Mouse (Mus musculus) liver (tissue): ENCODE data around the gene Msantd3.
A peak's percentile ranks its signal among the peaks of the same experiment; 100 is the strongest.

Experiments
- DNase-seq: peaks from one replicate; pipeline ENCODE4 v3.0.0-alpha.2; 2020; ENCODE audit warnings: mixed read lengths

The Msantd3 gene

DNA sequence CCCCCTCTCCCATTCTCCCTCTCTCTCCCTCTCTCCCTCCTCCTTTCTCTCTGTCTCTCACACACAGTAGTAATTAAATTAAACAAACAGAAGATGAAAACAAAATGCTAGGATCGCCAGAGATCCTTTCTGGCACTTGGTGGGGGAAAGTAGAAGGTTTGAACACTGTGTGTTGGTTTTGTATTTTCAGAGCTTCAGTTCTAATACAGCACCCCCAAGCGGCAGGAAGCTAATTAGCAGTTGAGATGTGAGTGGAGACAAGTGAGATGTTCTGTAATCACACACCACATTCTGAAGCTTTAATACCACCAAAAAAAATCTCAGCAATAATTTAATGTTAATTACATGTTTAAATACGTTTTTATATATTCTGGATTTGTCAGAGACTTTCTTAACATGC, 16.0 kb downstream of the Msantd3 start:
- peak; percentile 29 for DNase-seq

DNA sequence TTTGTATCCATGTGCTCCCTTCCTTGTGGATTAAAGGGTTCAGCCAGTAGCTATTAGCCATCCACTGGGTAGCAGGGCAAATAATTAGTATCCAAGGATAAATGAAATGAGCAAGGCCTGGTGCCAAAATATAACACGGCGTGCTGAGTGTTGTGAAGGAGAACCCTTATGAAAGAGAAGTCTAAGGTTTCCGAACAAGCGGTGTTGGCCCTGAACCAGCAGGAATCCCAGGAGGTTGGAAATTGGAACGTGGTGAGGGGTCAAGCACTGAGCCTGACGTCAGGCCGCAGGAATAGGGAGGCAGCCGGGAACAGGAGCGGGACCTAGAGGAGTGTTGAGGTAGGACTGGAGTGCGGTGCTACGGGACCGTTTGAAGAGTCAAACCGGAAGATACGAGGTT, 19.9 kb downstream of the Msantd3 start:
- no peak for DNase-seq

GRCm38 (mm10) chr4:48561824-48562223, 22.1 kb downstream of the Msantd3 start:
- no peak for DNase-seq

DNA sequence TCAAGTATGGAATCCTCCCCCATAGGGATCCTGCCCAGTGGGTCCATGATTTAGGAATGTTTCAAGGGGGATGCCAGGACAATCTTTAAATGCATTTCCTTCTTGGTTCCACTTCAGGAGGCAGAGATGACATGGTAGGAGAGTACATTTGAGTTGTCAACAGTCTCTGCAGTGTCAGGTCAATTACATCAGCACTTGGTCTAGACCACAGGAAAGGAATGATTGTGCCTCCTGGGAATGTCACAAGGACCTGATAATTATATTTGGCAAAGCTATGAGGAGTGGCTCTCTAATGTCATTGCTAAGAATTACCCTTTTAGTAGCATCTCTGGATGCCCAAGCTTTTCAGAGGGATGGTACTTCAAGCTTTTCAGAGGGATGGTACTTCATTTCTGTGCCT, 25.2 kb downstream of the Msantd3 start:
- no peak for DNase-seq

DNA sequence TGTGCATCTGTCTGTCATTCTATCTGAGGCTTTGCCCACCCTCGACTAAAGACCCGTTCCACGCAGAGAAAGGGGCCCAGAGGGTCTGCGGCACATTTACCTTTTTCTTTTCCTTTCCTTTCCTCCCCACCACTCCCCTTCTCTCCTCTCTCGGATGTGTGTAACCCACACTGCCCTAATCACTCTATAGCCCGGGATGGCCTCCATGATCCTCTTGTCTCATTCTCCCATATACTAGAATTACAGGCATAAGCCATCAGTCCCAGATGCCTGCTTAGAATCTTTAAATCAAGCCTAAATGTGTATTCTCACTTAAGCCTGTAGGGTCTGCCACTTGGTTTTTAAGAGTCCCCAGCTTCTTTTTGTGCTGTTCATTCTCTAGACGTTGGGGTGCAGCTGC, 36.6 kb downstream of the Msantd3 start:
- no peak for DNase-seq

GRCm38 (mm10) chr4:48577831-48578230, 38.1 kb downstream of the Msantd3 start:
- DNase-seq = no peak

DNA sequence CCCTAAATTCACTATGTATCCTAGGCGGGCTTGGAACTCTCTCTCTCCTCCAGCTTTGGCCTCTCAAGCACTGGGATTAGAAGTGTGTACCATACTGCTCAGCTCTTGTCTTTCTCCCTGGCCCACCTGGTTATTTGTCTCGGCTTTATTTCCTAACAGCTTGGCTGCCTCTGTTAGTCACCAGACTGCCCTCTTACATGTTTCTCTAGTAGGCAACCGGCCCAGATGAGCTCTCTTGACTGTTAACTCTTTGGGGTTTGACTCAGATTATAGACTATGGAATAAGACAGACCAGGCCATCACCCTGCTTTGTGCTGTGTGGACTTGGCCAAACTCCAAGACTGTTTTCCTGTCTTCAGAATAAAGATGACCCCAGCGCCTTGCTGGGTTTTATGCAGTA, 38.7 kb downstream of the Msantd3 start:
- DNase-seq = no peak

GRCm38 (mm10) chr4:48579475-48580110, 39.9 kb downstream of the Msantd3 start:
- DNase-seq = no peak

DNA sequence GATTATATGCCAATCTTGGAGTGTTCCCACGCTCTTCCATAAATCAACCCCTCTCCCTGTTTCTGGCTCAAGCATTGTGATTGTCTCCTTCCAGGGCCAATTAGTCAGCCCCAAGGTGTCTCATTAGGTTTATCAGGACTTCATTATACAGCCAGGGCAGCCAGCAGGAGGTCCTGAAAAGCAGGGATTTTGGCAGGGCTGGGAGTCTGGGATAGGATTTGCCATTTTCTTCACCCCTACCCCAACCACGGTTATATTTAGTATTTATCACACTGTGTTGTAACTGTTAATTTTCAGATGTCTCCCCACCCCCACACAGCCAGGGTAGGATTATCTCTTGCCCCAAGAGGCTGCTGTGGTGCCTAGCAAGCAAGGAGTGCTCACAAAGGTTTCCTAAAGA, 41.5 kb downstream of the Msantd3 start:
- DNase-seq = no peak

DNA sequence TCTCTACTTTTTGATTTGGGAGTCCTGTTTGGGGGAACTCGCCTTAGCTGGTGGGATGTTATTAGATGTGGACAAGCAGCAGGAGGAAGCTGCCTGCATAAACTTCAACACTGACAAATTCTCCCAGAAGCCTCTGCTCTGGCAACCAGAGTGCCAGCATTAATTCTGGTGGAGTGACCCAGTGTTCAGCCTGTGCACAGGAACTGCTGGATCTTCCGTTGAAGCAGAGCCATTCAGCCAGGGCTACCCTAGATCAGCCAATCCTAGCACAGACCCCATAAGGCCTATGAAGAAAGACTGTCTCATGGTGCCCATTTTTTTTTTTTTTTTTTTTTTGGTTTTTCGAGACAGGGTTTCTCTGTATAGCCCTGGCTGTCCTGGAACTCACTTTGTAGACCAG, 42.3 kb downstream of the Msantd3 start:
- DNase-seq = no peak

DNA sequence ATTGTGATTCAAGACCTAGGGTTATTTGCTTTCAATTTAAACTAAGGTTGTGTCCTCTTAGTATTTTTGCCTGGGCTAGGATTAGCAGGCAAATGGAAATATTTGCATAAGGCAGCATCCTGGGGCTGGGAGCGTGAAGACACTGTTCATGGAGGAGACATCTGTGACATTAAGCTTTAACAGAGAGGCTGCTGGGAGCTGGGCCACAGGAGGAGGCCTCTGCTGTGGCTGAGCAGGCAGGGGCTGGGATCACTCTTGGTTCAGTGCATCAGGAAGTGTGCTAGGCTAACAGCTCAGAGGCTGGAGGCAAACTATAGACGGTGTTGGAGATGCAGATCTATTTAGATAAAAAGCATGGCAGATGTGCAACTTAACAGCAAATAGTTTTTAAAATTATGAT, 43.2 kb downstream of the Msantd3 start:
- DNase-seq = no peak

DNA sequence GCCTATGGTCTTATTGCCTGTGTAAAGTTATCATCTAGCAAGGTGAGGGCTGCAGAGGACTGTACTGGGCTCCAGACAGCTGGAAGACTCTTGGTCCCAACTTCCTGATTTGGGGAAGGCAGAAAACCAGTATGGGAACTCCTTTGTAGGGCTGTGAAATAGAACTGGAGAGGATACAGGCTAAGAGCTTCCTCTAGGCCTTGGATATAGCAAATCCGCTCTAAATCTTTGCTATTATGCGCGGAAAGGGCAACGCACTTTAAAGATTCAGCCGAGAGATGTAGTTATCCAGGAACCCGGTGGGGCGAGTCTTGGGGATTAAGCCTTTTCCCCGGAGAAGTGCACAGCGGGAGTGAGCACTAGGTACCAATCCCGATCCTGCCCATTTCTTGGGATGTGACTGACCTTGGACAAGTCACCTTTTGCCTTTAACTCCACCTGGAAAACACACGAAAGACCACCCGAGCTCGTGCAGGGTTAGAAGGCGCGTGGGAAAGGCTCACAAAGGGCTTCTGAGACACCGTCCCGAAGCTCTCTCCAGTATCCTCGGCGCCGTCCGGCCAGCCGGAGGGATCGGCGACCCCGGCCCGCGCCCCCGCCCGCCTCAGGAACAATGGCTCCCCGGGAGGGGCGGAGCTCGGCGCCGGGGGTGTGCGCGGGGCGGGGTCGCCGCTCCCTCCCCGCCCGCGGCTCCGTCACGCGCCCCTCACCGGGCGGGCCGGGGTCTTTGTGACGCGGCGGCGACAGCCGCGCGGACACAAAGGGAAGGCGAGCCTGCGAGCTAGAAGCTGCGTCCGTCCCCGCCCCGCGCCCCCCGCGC, 44.9 kb downstream of the Msantd3 start, which contains the start of gene Tmeff1:
Gene Tmeff1 (plus strand): TSS at position 754 of the 820 bp plus-strand sequence.
- peak; percentile 45 for DNase-seq

- DNase-seq = peak; percentile 35
These were observed 45.7 kb downstream of the Msantd3 start for GRCm38 (mm10) chr4:48585241-48586098.

DNA sequence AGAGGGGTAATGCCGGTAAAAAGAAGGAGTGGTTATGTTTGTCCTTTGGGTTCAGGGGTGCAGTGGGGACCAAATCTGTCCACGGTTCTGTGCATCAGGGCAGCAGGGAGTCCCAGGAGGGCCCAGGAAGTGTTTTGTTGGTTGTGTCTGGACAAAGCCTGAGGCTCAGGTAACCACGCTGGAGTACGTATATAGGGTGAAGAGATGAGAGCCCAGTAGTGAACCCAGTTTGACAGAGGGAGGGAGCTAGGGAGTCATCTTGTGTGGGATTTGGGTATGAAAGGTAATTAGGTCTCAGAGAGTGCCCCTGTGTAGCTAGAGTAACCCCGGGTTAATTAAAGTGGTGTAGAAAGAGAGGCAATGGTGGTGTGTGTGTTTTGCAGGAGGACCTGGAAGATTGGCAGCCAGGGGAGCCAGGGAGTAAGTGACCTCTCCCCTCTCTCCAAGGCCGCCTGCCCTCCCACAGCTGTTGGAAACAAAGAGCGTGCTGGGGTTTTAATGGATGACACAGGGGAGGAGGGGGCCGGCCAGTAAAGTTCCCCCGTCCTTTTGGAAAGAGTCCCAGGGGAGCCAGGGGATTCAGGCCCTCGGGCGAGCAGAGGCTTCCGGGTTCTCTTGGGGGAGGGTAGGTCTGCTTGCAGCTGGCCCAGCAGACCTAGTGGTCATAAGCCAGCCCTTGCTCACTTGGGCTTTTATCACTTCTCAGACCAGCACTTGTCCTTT, 46.5 kb downstream of the Msantd3 start:
- peak; percentile 6 for DNase-seq

- no peak for DNase-seq
These were observed 47.8 kb downstream of the Msantd3 start for GRCm38 (mm10) chr4:48587526-48587925.

GRCm38 (mm10) chr4:48588576-48588975, 48.8 kb downstream of the Msantd3 start:
- no peak for DNase-seq

DNA sequence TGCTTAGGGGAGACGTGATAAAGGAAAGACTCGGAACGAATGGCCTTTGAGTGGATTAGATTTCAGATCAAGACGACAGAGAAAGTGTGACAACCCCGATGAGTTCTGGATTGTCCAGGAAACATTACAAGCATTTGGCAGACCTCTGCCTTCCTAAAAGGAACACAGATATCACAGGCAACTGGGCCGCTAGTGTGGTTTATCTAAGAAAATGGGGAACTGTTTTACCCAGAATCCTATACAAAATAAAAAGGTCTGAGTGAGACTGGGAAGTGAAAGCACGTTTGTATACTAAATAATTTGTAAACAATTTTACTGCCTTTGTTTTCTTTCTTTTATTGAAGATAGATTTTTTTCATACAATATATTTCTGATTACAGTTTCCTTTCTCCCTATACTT, 51.1 kb downstream of the Msantd3 start:
- no peak for DNase-seq

DNA sequence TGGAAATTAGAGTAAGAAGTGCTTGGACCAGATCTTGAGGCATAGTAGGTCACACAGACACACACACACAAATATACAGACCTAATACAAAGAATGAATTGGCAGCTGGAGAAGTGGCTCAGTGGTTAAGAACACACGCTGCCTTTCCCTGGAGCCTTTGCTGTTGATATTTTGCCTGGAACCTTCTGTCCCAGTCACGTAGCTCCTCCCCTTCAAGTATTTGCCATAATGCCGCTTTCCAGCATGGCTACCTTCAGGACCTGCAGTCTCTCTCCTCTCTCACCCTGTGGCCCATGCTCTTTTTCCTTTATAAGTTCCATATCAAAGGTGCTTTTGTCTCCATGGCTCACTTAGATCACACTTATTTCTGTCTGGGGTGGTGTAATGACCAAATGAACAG, 51.7 kb downstream of the Msantd3 start:
- no peak for DNase-seq

DNA sequence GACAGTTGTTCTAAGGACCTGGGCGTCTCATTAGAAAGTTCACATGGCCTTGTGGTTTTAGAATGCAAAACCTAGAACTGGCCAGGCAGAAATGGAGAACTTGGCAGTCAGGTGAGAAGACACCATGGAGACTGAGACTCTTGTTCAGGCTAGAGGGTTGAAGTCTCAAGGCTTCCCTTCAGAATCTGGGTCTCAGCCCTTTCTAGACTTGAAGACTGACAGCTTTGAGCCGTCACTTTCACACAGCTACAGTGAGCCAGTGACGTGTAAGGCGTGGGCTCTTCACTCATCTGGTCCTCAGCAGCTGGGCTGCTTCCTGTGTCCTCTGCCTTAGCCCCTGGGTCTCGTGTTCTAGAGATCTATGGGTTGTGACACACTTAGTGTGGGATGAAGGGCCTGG, 52.6 kb downstream of the Msantd3 start:
- no peak for DNase-seq

DNA sequence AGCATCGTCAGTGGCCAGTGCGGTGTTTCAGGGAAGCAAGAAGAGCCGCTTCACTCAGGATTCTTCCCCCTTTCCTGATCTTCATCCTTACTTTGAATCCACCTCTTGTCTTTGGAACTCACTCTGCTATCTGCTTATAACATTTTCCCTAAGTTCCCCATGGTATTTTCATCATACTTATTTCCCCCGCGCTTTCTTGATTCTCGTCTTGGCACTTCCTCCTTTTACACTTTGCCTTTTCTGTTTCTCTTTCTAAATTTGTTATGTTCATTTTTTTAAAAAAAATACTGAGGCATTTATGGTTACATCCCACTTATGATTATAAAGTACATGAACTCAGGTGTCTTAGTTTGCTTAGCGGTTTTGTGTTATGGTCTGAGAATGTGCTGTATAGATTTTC, 53.1 kb downstream of the Msantd3 start:
- no peak for DNase-seq

- no peak for DNase-seq
These were observed 56.4 kb downstream of the Msantd3 start for GRCm38 (mm10) chr4:48596111-48596510.

- no peak for DNase-seq
These were observed 65.9 kb downstream of the Msantd3 start for GRCm38 (mm10) chr4:48605650-48606049.

GRCm38 (mm10) chr4:48609485-48609884, 69.8 kb downstream of the Msantd3 start:
- DNase-seq = no peak
